Mouse (Mus musculus) right cerebral cortex, postnatal 25 days (tissue): ENCODE measurements around the gene Lmf1.

Experiments
- DNase-seq: peaks from one replicate; pipeline ENCODE4 v3.0.0; 2022

The Lmf1 gene

GRCm38 (mm10) chr17:25578920-25579319 lies at the start of gene Lmf1:
Lmf1 (plus strand) TSS chr17:25579085.
- DNase-seq: peak; percentile 94

DNA sequence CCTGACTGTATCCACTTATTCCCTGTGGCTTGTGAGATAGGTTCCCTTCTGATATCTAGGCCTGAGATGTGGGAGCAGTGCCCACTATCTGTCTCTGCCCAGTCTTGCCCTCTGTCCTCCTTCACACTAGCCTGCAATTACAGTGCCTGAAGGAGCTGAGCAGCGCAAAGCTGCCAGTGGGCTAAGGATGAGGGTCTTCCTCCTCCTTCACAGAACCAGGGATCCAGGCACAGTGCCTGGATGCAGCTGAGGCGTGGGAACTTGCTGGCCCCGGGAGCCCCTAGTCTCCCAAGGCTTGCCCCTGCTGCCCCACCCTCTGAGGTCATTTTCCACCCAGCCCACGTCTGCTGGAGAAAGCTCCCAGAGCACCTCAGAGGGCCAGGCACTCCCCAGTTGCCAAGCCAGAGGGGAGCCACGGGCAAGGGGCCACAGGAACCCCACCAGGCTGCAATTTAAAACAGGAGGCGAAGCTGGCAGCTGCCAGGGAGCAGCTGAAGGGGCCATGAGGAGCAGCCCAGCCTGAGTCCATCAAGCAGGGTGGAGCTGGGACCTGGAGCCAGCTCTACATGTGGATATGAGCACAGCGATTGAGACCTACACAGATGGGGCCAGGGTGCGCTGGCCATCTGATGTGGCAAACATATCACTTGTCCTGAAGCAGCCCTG lies 48.4 kb upstream of the Lmf1 start:
- no peak for DNase-seq

DNA sequence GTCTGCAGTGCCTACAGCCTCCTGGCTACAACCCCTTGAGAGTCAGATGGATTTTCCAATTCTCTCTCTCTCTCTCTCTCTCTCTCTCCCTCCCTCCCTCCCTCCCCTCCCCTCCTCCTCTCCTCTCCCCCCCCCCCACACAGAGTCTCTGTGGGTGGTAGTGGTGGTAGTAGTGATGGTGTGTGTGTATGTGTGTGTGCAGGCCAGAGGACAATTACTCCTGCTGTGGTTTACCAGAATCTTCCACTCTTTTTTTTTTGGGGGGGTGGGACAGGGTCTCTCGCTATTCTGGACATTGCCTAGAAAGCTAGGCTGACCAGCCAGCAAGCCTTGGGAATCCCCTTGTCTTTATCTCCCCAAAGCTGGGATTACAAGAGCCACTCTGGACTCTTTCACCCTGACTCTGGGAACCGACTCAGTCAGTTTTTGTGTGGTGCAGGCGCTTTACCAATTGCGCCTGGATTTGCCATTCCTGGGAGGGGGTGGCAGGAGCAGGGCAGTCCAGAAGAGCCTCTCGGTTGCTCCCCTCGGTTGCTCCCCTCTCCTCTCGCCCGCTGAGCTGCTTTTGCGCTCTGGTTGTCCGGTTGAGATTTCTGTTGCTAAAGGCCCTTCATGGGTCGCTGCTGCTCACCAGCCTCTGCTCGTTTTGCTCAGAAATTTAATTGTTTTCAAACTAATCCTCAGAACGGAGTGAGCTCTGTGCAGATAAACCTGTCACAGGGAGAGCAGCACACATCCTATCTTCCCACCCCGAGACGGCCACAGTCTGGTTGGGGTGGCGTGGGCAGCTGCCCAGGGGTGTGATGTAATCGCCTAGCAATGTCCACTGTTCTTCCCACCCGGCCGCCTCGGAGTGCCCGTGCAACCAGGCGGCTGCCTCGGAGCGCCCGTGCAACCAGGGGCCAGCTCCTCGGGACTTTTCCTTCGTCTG lies 39.7 kb upstream of the Lmf1 start:
- no peak for DNase-seq

DNA sequence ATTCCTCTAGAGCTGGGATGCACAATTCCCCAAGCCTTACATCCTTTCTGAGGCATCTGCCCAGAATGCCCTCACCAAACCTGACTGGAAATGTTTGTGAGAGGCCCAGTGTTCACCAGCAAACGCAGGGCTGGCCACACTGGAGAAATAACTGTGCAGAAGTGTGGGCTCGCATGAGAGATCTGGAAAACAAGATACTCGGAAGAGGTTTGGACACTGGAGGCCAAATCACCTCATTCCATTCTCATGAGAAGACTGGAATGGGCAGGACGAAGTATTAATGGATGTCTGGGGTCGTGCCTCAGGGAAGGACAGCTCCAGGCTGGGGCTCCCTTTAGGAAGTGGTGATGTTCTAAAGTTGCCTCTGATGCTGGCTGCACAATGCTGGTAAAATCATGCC lies 38.2 kb upstream of the Lmf1 start:
- no peak for DNase-seq

DNA sequence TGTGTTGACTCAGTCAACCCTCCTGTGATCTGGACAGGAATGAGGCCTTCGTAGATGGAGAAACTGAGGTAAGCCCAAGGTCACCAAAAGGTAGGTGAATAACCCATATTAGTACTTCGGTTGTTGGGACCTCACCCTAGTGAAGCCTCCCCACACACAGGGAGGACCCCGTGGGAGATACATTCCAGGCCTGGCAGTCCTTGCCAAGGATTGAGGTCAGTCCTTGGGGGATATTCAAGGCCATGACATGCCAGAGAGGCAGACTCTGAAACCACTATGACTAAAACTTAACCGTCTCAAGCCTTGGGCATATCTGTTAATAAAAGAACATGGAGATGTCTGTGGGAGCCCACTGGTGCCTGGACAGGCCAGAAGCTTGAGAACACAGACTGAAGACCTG lies 37.1 kb upstream of the Lmf1 start:
- DNase-seq: no peak

DNA sequence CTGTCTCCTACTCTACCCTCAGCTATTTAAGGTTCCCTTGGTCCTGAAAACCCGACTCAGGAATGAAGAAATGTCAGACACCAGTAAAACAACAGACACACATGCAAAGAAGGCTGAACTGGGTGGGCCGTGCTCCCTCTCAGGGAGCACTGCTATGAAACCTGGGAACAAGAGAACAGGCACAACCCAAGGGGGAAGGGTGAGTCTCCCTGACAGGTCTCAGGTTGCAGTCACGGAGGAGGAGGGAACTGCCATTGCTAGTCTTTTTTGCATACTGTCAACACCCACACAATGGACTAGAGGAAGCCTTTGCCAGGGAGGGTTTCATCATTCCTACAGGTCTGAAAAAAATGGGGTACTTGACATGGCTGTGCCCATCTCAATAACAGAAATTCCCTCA lies 31.9 kb upstream of the Lmf1 start:
- DNase-seq: no peak

GRCm38 (mm10) chr17:25550020-25550419 lies 28.9 kb upstream of the Lmf1 start:
- DNase-seq: no peak

GRCm38 (mm10) chr17:25551313-25551712 lies 27.6 kb upstream of the Lmf1 start:
- no peak for DNase-seq

DNA sequence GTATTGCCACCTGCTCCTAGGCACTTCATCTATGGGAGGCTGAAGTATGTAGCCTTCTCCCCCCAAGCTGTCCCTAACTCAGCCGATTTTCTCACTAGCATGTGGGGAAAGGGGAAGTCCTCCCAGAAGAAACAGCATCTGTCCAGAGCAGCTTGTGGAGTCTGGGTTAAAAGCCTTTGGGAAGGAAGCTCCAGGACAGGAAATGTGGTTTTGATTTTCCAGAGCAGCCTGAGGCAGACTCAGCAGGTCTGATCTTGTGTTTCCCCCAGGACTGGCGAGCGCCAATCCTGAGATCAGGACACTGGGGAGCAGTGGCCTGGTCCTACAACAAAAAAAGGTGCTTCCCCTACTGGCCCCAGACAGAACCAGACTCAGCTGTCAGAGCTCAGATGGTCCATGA lies 23.7 kb upstream of the Lmf1 start:
- no peak for DNase-seq

DNA sequence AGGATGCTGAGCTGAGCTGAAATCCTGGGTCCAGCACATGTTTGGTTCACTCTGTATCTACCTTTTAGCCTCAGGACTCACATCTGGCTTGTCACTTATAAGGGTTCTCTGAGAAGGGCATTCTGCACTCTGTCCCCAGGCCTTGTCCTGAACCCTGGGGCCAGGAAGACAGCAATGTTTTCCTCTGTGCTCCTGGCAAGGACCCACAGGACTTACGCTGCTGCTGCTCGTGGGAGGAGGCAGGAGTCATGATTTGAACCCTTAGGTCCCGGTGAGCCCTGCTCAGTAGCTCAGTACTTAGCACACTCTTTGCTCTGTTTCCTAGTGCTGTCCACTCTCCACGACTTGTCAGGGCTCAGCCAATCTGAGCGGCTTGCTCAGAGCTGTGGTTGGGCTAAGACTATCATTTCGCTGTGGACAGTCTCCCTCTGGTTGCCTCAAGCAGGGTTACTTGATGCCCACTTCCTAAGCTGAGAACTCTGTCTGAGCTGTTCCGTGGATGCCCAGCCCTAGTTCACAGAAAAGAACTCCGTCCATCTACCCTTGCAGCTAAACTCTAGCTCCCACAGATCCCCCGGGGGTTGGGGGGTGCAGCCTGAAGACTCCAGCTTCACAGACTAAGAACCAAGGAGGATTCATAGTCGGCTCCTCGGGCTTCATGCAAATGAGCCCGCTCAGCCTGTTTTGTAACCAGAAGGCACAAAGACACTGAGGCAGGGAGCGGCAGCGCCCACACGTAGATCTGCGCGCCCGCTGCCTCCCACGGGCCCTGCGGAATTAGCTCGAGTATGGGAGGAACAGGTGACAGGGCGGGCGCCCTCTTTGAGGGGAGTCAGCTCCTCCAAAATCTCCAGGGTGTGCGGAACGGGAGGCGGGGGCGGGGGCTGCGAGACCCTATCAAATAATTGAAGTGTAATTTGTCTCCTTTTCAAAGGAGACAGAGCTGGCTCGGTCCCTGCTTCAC lies 22.9 kb upstream of the Lmf1 start:
- peak; percentile 88 for DNase-seq

DNA sequence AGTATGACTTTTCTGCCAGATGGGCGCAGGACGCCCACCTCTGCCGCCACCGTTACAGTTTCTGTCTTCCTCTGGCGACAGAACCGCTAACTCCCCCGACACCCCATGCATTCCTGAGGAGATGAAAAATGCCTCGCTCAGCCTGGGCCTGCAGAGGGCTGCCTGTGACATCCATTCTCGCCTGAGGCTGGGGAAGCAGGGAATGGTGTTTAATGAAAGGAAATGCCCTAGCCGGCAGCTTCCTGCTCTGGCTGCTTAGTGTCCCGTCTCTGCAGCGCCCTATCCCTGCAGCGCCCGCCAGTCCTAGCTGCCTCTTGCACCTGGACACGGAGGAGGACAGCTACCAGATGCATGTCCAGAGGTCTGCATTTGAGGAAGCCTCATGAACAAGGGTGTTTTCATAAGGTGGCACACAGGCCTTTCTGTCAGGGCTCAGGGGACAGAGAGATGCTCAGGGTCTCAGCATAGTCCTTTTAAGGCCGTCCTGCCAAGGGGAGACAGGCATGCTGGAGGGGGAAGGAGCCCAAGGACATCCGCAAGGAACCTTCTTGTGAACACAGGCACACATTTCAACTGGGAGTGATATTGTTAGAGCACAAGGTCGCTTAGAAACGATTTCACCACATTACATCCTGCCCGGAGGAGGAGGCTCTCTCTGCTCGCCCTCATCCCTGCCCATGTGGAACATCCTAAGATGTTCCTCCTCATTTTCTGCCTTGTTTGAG lies 22.1 kb upstream of the Lmf1 start:
- no peak for DNase-seq

DNA sequence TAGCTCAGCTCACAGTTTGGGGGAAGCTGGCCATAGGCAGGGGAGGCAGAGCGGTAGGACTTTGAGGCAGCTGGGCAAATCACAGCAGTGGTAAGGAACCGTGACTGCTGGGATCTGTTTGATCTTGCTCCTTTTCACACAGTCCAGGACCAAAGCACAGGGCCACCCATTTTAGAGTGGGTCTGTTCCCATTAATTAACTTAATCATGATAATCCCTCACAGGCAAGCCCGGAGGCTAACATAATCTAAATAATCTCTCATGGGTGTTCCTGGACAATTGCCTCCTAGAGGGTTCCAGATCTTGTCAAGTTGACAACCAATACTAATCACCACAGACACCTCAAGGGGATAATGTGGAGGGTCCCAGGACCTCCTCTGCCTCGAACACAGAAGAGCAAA lies 19.3 kb upstream of the Lmf1 start:
- no peak for DNase-seq

DNA sequence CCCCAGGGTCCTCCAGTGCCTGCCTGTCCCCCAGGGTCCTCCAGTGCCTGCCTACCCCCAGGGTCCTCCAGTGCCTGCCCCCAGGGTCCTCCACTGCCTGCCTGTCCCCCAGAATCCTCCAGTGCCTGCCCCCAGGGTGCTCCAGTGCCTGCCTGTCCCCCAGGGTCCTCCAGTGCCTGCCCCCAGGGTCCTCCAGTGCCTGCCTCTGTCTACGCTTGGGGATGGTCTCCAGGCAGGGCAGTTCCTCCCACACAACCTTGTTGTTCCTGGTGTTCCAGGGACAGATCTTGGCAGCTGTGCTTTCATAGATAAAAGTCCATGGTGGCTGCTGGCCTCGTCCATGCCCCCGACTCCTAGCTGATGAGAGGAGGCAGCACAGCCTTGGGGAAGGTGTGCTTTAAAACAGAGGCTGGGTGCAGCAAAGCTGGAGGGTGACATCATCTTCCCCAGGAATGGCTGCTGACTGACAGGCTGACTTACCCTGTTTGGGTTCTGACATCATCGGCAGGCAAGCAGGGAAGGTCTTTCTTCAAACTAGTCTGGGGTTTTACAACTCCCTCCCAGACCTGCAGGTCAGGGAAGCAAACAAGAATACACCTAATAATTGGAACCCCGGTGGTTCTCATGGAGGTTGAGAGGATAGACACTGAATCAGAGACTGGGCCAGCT lies 18.2 kb upstream of the Lmf1 start:
- DNase-seq: no peak

GRCm38 (mm10) chr17:25561223-25562028 lies 17.5 kb upstream of the Lmf1 start:
- peak; percentile 52 for DNase-seq

DNA sequence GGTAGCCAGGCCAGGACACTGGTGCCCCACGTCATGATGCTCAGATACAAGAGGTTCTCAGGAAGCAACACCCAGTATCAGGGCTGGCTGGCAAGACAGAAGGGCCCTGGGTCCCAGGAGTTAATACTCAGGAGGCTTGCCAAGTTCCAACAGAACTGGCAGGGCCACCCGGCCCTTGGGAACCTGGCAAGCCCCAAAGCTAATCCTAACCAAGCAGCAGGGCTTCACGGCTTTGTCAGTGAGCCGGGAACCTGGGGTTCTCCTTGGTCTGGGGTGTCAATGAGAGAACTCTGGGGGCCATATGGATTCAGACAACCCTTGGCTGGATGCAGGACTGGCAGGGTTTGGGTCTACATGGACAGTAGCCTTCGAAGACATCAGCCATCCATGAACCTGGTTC lies 14.4 kb upstream of the Lmf1 start:
- no peak for DNase-seq

GRCm38 (mm10) chr17:25565244-25565643 lies 13.6 kb upstream of the Lmf1 start:
- peak; percentile 47 for DNase-seq

DNA sequence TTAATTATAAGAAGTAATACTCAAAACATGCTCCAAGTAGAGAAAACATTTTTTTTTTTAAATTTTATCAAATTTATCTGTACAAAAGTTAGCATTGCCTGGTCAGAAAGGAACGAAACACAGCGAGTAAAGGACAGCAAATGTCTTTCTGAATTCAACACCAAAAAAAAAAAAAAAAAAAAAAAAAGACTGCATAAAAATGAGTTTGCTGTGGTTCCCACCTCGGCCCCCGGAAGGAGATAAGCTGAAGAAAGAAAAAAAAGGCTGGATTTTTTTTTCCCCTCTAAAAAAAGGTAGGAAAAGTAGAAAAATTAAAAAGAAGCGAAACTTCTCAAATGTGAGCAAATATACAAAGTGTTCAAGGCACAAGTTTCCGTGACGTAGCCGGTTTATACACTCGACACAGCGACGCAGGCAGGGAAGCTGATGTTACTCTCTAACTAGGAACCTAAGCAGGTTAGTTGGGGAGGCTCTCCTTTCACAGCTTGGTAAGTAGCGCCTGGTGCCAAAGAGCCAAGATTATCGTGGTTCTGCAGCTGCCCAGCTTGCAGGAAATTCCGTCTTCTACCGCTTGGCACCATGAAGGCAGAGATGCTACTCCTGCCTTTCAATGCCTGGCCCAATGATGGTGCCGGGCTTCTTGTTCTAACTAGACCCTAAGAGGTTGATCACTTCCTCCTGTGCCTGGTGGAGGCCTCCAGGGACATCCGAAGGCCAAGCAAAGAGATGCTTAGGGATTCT lies 12.9 kb upstream of the Lmf1 start:
- no peak for DNase-seq

DNA sequence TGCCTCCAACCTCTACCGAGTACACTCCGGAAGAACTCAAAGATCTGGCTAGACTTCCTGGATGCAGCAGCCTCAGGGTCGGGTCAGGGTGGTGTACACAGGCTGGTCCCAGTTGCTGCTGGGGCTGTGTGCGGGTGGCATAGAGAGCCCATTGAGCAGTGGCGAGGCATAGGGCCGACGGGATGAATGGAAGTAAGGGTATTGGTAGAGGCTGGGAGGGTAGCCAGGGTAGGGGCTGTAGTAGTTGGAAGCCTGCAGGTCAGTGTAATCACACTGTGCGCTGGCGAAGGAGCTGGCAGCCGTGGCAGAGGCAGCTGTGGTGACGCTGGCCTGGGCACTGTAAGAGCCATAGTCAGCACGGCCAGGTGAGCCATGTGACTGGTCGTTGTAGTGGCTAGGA lies 11.6 kb upstream of the Lmf1 start:
- DNase-seq: peak; percentile 40

DNA sequence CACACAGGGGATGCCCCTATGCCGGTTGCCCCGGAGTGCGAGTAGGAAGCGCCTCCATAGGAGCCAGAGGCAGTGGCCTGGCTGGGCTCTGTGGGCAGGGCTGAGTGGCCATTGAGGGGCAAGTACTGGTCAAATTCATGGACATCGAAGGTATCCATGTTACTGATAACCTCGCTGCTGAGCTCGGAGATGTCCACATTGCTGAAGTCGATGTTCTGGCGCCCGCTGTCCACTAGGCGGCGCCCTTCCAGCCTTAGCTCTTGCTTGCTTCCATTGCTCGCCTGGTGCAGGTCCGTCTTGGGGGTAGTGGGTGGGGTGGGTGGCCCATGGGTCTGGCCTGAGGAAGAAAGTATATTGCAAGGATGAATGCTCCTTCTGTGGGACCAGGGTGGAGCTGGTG lies 11.1 kb upstream of the Lmf1 start:
- peak; percentile 80 for DNase-seq

DNA sequence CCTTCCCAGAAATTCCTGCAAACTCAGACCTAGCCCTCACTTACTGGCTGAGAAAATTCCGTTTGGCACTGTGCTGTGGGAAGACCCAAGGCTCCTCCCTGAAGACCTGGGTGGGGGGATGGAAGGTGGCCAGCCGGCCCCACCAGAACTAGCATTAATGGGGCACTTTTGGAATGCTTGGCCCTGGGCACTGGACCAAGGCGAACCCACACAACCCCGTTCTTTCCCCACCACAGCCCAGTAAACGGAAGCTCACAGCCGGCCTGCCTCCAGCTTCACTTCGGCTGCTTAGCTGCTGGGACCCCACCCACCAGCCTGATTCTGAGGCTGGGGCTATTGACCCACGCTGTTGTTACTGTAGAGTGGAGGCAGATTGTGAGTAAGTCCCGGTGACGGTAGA lies 10.7 kb upstream of the Lmf1 start:
- peak; percentile 59 for DNase-seq
